Mouse (Mus musculus): Measurements from ENCODE around the gene Acyp2.

DNA sequence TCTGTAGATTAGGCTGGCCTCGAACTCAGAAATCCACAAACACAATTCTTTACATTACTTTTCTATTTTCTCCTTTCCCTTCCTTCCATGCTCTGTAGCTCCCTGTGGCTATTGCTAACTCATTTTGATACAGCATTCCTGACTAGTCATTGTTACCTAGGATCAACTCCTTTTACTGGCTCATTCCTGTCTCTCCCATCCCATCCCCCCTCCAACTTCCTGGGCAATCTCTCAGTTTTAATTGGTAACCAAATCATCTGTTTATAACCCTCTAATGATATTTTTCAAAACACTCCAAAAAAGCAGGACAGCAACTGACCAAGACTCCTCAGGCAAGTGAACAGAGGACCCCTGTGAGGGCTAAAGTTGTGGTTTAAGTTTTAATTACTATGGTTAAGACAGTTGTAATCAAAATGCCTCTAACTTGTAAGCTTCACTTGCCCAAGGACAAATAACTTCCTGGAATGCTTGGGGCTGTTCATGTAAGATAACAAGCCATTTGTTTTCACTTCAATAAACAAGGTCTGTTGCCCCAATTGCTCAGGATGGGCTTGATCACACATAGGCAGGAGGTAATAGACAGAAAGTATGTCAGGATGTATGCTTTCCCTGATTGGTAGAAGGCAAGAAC lies 35.4 kb downstream of the Acyp2 start:
- TF ChIP-seq CTCF (IDR thresholded peaks at IDR 0.05 in 2 of 3, conservative IDR thresholded peaks at IDR 0.05 in 1 of 3; ENCODE audit: control insufficient read depth in 1 of 3, insufficient read depth in 1 of 3, low read depth in 2 of 3, low read length in 3 of 3, poor library complexity in 1 of 3, severe bottlenecking in 1 of 3) (no peak), POLR2A (IDR thresholded peaks at IDR 0.05; ENCODE audit: control insufficient read depth in 1 of 2, insufficient read depth in 1 of 2, low read depth in 1 of 2, low read length in 2 of 2, poor library complexity in 1 of 2) (no peak), EP300 (IDR thresholded peaks at IDR 0.05; ENCODE audit: low read depth in 1 of 2, low read length in 2 of 2) (peak; percentile 99), USF2 (IDR thresholded peaks at IDR 0.05; ENCODE audit: borderline replicate concordance in 1 of 2, insufficient read depth in 1 of 2, low read depth in 1 of 2, low read length in 2 of 2) (no peak), RAD21 (IDR thresholded peaks at IDR 0.05; ENCODE audit: low read depth, low read length) (no peak; the same call in 1 of the 2 replicates), ELF1 (IDR thresholded peaks at IDR 0.05; ENCODE audit: low read depth, low read length) (peak; percentile 81), MYC (IDR thresholded peaks at IDR 0.05; ENCODE audit: low read depth, low read length) (peak; percentile 82; the same call in 1 of the 2 replicates), MEF2A (IDR thresholded peaks at IDR 0.05; ENCODE audit: extremely low read depth, insufficient replicate concordance, low read depth, low read length, poor library complexity, severe bottlenecking) (no peak)

Measured in MEL (cell line).